Mouse (Mus musculus) fibroblast of lung, adult 2 months (primary cell): ENCODE data around the gene Nrxn2.

ENCODE experiments used
- DNase-seq: peaks from one replicate; pipeline ENCODE4 v3.0.0-alpha.2; 2011; ENCODE audit warnings: low read depth

Nrxn2 gene

GRCm38 (mm10) chr19:6416894-6417761 is 1.4 kb upstream of the Nrxn2 start:
- no peak for DNase-seq

GRCm38 (mm10) chr19:6418984-6419692 is 607 bp downstream of the Nrxn2 start:
- no peak for DNase-seq

GRCm38 (mm10) chr19:6419805-6420310 is 1.3 kb downstream of the Nrxn2 start:
- no peak for DNase-seq

- no peak for DNase-seq
Measured at GRCm38 (mm10) chr19:6420481-6421210, 2.1 kb downstream of the Nrxn2 start.

GRCm38 (mm10) chr19:6421211-6421590 is 2.7 kb downstream of the Nrxn2 start:
- no peak for DNase-seq

GRCm38 (mm10) chr19:6422014-6422413 is 3.5 kb downstream of the Nrxn2 start:
- DNase-seq: no peak

- no peak for DNase-seq
Measured at GRCm38 (mm10) chr19:6423241-6423640, 4.7 kb downstream of the Nrxn2 start.

GRCm38 (mm10) chr19:6424137-6424881 is 5.8 kb downstream of the Nrxn2 start:
- no peak for DNase-seq

GRCm38 (mm10) chr19:6425595-6425994 is 7.1 kb downstream of the Nrxn2 start:
- DNase-seq: no peak

GRCm38 (mm10) chr19:6426703-6427500 is 8.4 kb downstream of the Nrxn2 start:
- DNase-seq: peak; percentile 6

GRCm38 (mm10) chr19:6427653-6428434 is 9.3 kb downstream of the Nrxn2 start:
- DNase-seq: no peak

- DNase-seq: no peak
Measured at GRCm38 (mm10) chr19:6428501-6429200, 10.1 kb downstream of the Nrxn2 start.

- no peak for DNase-seq
Measured at GRCm38 (mm10) chr19:6443016-6443415, 24.5 kb downstream of the Nrxn2 start.

GRCm38 (mm10) chr19:6445761-6446423 is 27.4 kb downstream of the Nrxn2 start:
- no peak for DNase-seq

GRCm38 (mm10) chr19:6446736-6447437 is 28.4 kb downstream of the Nrxn2 start:
- no peak for DNase-seq

GRCm38 (mm10) chr19:6448752-6449151 is 30.2 kb downstream of the Nrxn2 start:
- no peak for DNase-seq

- no peak for DNase-seq
Measured at GRCm38 (mm10) chr19:6449841-6450240, 31.3 kb downstream of the Nrxn2 start.

GRCm38 (mm10) chr19:6452030-6452494 is 33.5 kb downstream of the Nrxn2 start:
- peak; percentile 63 for DNase-seq
